Mouse (Mus musculus) stomach, embryonic 16.5 days (tissue): Measurements from ENCODE around the gene Bhlha15. TPM values are rescaled to one million over a fixed set of nuclear protein-coding genes. Genes with fewer than 3 reads are reported as not detected.

ENCODE experiments used
- ATAC-seq: fragments of 200-750 bp; cut with Nextera tagmentation; 2 replicates; pipeline ENCODE4 v1.8.0; 2017; ENCODE audit warnings: moderate number of reproducible peaks, moderate TSS enrichment; ENCODE audit not compliant: insufficient read depth, low FRiP score
- H3K27ac ChIP-seq: fragments of 300-500 bp; sonication (generic); 2 replicates; pipeline ENCODE4 v1.5.1; 2014; ENCODE audit warnings: low read length
- H3K27me3 ChIP-seq: fragments of 300-500 bp; sonication (generic); 2 replicates; pipeline ENCODE4 v1.6.1; 2014; ENCODE audit warnings: low read length, control low read depth, mixed read lengths; ENCODE audit not compliant: control insufficient read depth, insufficient read depth
- H3K36me3 ChIP-seq: fragments of 300-500 bp; sonication (generic); 2 replicates; pipeline ENCODE4 v1.6.1; 2014; ENCODE audit warnings: low read length; ENCODE audit not compliant: control insufficient read depth, insufficient read depth
- H3K4me1 ChIP-seq: fragments of 300-500 bp; sonication (generic); 2 replicates; pipeline ENCODE4 v1.6.1; 2014; ENCODE audit warnings: low read length, control low read depth, mixed read lengths; ENCODE audit not compliant: control insufficient read depth, insufficient read depth
- H3K4me2 ChIP-seq: fragments of 300-500 bp; sonication (generic); 2 replicates; pipeline ENCODE4 v1.6.1; 2014; ENCODE audit warnings: low read depth, low read length, mixed read lengths
- H3K4me3 ChIP-seq: fragments of 300-500 bp; sonication (generic); replicated peaks from 2 replicates; pipeline ENCODE4 v1.5.1; 2014; ENCODE audit warnings: mild to moderate bottlenecking, low read length
- H3K9ac ChIP-seq: fragments of 300-500 bp; sonication (generic); 2 replicates; pipeline ENCODE4 v1.6.1; 2014; ENCODE audit warnings: low read length
- H3K9me3 ChIP-seq: fragments of 300-500 bp; sonication (generic); replicated peaks from 2 replicates; pipeline ENCODE4 v1.6.1; 2016; ENCODE audit warnings: low read length, control low read depth; ENCODE audit not compliant: control insufficient read depth
- WGBS: fragments of 180-500 bp; shearing (Covaris S2); extraction: QIAGEN DNeasy Blood & Tissue Kit; methylation state at CpG from one replicate; pipeline ENCODE4 v1.1.7; 2014; 5-methylcytosine and 5-hydroxymethylcytosine counted together
- polyA plus RNA-seq: library from polyadenylated mRNA; unstranded; fragments of >200 nt; fragmentation: Nextera tagmentation; extraction: Ambion mirVana; gene quantifications from 2 replicates; pipeline ENCODE4 v1.2.1, GENCODE M21; 2015

The Bhlha15 gene
- polyA plus RNA-seq, 1 experiment from 2014 or later: 21.3 TPM

GRCm38 (mm10) chr5:144202430-144202829, 12.3 kb downstream of the Bhlha15 start:
- no peaks in the 10 kb centered on the region for H3K27me3 ChIP-seq
- H3K9me3 ChIP-seq: 0 out of 2 replicates have a peak, but pooled peaks cover 7% of the 10 kb centered on the region
- WGBS: 93% methylated on average over 6 of the region's 6 CpGs
- no peak overlapping the region for H3K27ac ChIP-seq
- H3K36me3 ChIP-seq: peaks cover 9% of the 10 kb centered on the region; the same call in 1 of the 2 replicates
- ATAC-seq: no peak
- H3K4me1 ChIP-seq: no peaks in the 10 kb centered on the region
- no peak overlapping the region for H3K4me3 ChIP-seq
- H3K9ac ChIP-seq: no peak overlapping the region
- no peak overlapping the region for H3K4me2 ChIP-seq

GRCm38 (mm10) chr5:144203398-144203959, 13.4 kb downstream of the Bhlha15 start:
- H3K9ac ChIP-seq: no peak overlapping the region
- H3K36me3 ChIP-seq: peaks cover 13% of the 10 kb centered on the region
- no peaks in the 10 kb centered on the region for H3K27me3 ChIP-seq
- 0 out of 2 replicates have a peak, but pooled peaks cover 7% of the 10 kb centered on the region for H3K9me3 ChIP-seq
- no peak overlapping the region for H3K4me3 ChIP-seq
- no peak overlapping the region for H3K4me2 ChIP-seq
- H3K27ac ChIP-seq: no peak overlapping the region
- 87% methylated on average over 10 of the region's 10 CpGs for WGBS
- no peak for ATAC-seq
- H3K4me1 ChIP-seq: no peaks in the 10 kb centered on the region

GRCm38 (mm10) chr5:144204303-144204702, 14.2 kb downstream of the Bhlha15 start:
- no peaks in the 10 kb centered on the region for H3K27me3 ChIP-seq
- peaks cover 13% of the 10 kb centered on the region for H3K36me3 ChIP-seq
- H3K9me3 ChIP-seq: 0 out of 2 replicates have a peak, but pooled peaks cover 7% of the 10 kb centered on the region
- H3K4me1 ChIP-seq: no peaks in the 10 kb centered on the region
- WGBS: 91% methylated on average over 12 of the region's 12 CpGs
- no peak overlapping the region for H3K9ac ChIP-seq
- no peak overlapping the region for H3K4me2 ChIP-seq
- H3K27ac ChIP-seq: no peak overlapping the region
- no peak for ATAC-seq
- no peak overlapping the region for H3K4me3 ChIP-seq

- Histone ChIP-seq H3K27ac (no peak overlapping the region), H3K9me3 (0 out of 2 replicates have a peak, but pooled peaks cover 7% of the 10 kb centered on the region), H3K9ac (no peak overlapping the region), H3K4me1 (no peaks in the 10 kb centered on the region), H3K27me3 (no peaks in the 10 kb centered on the region), H3K4me2 (no peak overlapping the region), H3K4me3 (no peak overlapping the region), H3K36me3 (peaks cover 19% of the 10 kb centered on the region)
- ATAC-seq: no peak
- 80% methylated on average over 10 of the region's 10 CpGs for WGBS
These were observed 14.8 kb downstream of the Bhlha15 start for GRCm38 (mm10) chr5:144204911-144205310.

GRCm38 (mm10) chr5:144206069-144206468, 16.0 kb downstream of the Bhlha15 start:
- H3K36me3 ChIP-seq: peaks cover 22% of the 10 kb centered on the region
- no peak overlapping the region for H3K4me3 ChIP-seq
- H3K27me3 ChIP-seq: no peaks in the 10 kb centered on the region
- H3K9ac ChIP-seq: no peak overlapping the region
- WGBS: 91% methylated on average over 15 of the region's 15 CpGs
- H3K4me1 ChIP-seq: no peaks in the 10 kb centered on the region
- no peak for ATAC-seq
- no peak overlapping the region for H3K4me2 ChIP-seq
- H3K27ac ChIP-seq: no peak overlapping the region
- H3K9me3 ChIP-seq: 0 out of 2 replicates have a peak, but pooled peaks cover 7% of the 10 kb centered on the region

GRCm38 (mm10) chr5:144207478-144207877, 17.4 kb downstream of the Bhlha15 start:
- Histone ChIP-seq H3K36me3 (peaks cover 19% of the 10 kb centered on the region), H3K27ac (no peak overlapping the region), H3K4me3 (no peak overlapping the region), H3K4me1 (no peaks in the 10 kb centered on the region), H3K9ac (no peak overlapping the region), H3K4me2 (no peak overlapping the region), H3K27me3 (no peaks in the 10 kb centered on the region), H3K9me3 (0 out of 2 replicates have a peak, but pooled peaks cover 3% of the 10 kb centered on the region)
- 51% methylated on average over 11 of the region's 11 CpGs for WGBS
- ATAC-seq: peak; percentile 31; the same call in 1 of the 2 replicates

GRCm38 (mm10) chr5:144214453-144214852, 24.4 kb downstream of the Bhlha15 start:
- Histone ChIP-seq H3K36me3 (peaks cover 8% of the 10 kb centered on the region; the same call in 1 of the 2 replicates), H3K27me3 (no peaks in the 10 kb centered on the region), H3K9me3 (no peaks in the 10 kb centered on the region), H3K4me1 (no peaks in the 10 kb centered on the region), H3K27ac (no peak overlapping the region), H3K4me3 (no peak overlapping the region), H3K4me2 (no peak overlapping the region), H3K9ac (no peak overlapping the region)
- ATAC-seq: no peak
- WGBS: 24% methylated on average over 7 of the region's 7 CpGs

GRCm38 (mm10) chr5:144215992-144216391, 25.9 kb downstream of the Bhlha15 start:
- no peak for ATAC-seq
- WGBS: 70% methylated on average over 2 of the region's 2 CpGs
- Histone ChIP-seq H3K4me2 (no peak overlapping the region), H3K4me3 (no peak overlapping the region), H3K4me1 (peaks cover 3% of the 10 kb centered on the region; the same call in 1 of the 2 replicates), H3K27me3 (no peaks in the 10 kb centered on the region), H3K9ac (no peak overlapping the region), H3K9me3 (no peaks in the 10 kb centered on the region), H3K27ac (no peak overlapping the region), H3K36me3 (no peaks in the 10 kb centered on the region)

- Histone ChIP-seq H3K9me3 (no peaks in the 10 kb centered on the region), H3K9ac (no peak overlapping the region), H3K4me2 (no peak overlapping the region), H3K4me3 (no peak overlapping the region), H3K4me1 (peaks cover 19% of the 10 kb centered on the region), H3K27me3 (no peaks in the 10 kb centered on the region), H3K27ac (no peak overlapping the region), H3K36me3 (no peaks in the 10 kb centered on the region)
- WGBS: 88% methylated on average over 7 of the region's 7 CpGs
- no peak for ATAC-seq
These were observed 28.0 kb downstream of the Bhlha15 start for GRCm38 (mm10) chr5:144218061-144218460.
